Mouse (Mus musculus): ENCODE measurements around the gene Nav2. TPM values are rescaled to one million over a fixed set of nuclear protein-coding genes. Genes with fewer than 3 reads are reported as not detected.

Nav2 gene
- total and polyA plus RNA-seq, 3 experiments, result 2.0 to 2.7 TPM; not detected in 1

- H3K79me2 ChIP-seq (ENCODE audit: control insufficient read depth, insufficient read depth, low read length, poor library complexity), result no peaks in the 10 kb centered on the region
- H3K4me3 ChIP-seq (ENCODE audit: control insufficient read depth in 1 of 2, insufficient read depth in 1 of 2, low read depth in 2 of 2, low read length in 2 of 2), result no peak overlapping the region
- no peak for DNase-seq (ENCODE audit: low read depth, low spot score)
- no peak overlapping the region for H3K9ac ChIP-seq (ENCODE audit: control insufficient read depth, low read depth, low read length, poor library complexity, severe bottlenecking)
- no peak overlapping the region for H3K27ac ChIP-seq (ENCODE audit: control insufficient read depth, low read depth, low read length)
- H3K9me3 ChIP-seq (replicated peaks; ENCODE audit: insufficient read depth, low read length), result no peaks in the 10 kb centered on the region
- H3K36me3 ChIP-seq (ENCODE audit: control insufficient read depth in 1 of 2, insufficient read depth in 2 of 2, low read length in 2 of 2), result no peaks in the 10 kb centered on the region
- no peaks in the 10 kb centered on the region; a peak in 1 of 4 replicates for H3K27me3 ChIP-seq (ENCODE audit: control insufficient read depth in 1 of 2, insufficient read depth in 2 of 2, low read length in 2 of 2)
- no peaks in the 10 kb centered on the region for H3K4me1 ChIP-seq (ENCODE audit: control insufficient read depth in 1 of 2, insufficient read depth in 2 of 2, low read length in 2 of 2)
- TF ChIP-seq POLR2A (IDR thresholded peaks at IDR 0.05; ENCODE audit: control insufficient read depth in 1 of 2, insufficient read depth in 1 of 2, low read depth in 1 of 2, low read length in 2 of 2, poor library complexity in 1 of 2), result no peak
- TF ChIP-seq MAZ (IDR thresholded peaks at IDR 0.05; ENCODE audit: low read depth, low read length), result no peak
- TF ChIP-seq MXI1 (IDR thresholded peaks at IDR 0.05; ENCODE audit: low read depth, low read length), result no peak
- no peak for TF ChIP-seq USF2 (IDR thresholded peaks at IDR 0.05; ENCODE audit: borderline replicate concordance in 1 of 2, insufficient read depth in 1 of 2, low read depth in 1 of 2, low read length in 2 of 2)
- no peak for TF ChIP-seq ELF1 (IDR thresholded peaks at IDR 0.05; ENCODE audit: low read depth, low read length)
- TF ChIP-seq MYC (IDR thresholded peaks at IDR 0.05; ENCODE audit: low read depth, low read length), result no peak
- TF ChIP-seq EP300 (IDR thresholded peaks at IDR 0.05; ENCODE audit: low read depth in 1 of 2, low read length in 2 of 2), result no peak
- no peak for TF ChIP-seq TCF12 (IDR thresholded peaks at IDR 0.05; ENCODE audit: low read depth, low read length)
- TF ChIP-seq JUND (IDR thresholded peaks at IDR 0.05; ENCODE audit: low read depth, low read length), result no peak
- TF ChIP-seq ZC3H11A (IDR thresholded peaks at IDR 0.05; ENCODE audit: low read depth, low read length), result no peak
- TF ChIP-seq MAFK (IDR thresholded peaks at IDR 0.05; ENCODE audit: borderline replicate concordance, low read depth, low read length), result no peak
- TF ChIP-seq BHLHE40 (IDR thresholded peaks at IDR 0.05; ENCODE audit: borderline replicate concordance, low read depth, low read length), result no peak
- no peak for TF ChIP-seq HCFC1 (IDR thresholded peaks at IDR 0.05; ENCODE audit: low read depth, low read length)
- TF ChIP-seq USF1 (IDR thresholded peaks at IDR 0.05; ENCODE audit: low read depth, low read length), result no peak
Observed at GRCm38 (mm10) chr7:49041334-49042070, 133.0 kb downstream of the Nav2 start.

GRCm38 (mm10) chr7:49045499-49046346 is 137.2 kb downstream of the Nav2 start:
- Histone ChIP-seq H3K9ac (ENCODE audit: control insufficient read depth, low read depth, low read length, poor library complexity, severe bottlenecking) (no peak overlapping the region), H3K36me3 (ENCODE audit: control insufficient read depth in 1 of 2, insufficient read depth in 2 of 2, low read length in 2 of 2) (no peaks in the 10 kb centered on the region), H3K27ac (ENCODE audit: control insufficient read depth, low read depth, low read length) (no peak overlapping the region), H3K27me3 (ENCODE audit: control insufficient read depth in 1 of 2, insufficient read depth in 2 of 2, low read length in 2 of 2) (no peaks in the 10 kb centered on the region), H3K79me2 (ENCODE audit: control insufficient read depth, insufficient read depth, low read length, poor library complexity) (no peaks in the 10 kb centered on the region), H3K4me3 (ENCODE audit: control insufficient read depth in 1 of 2, insufficient read depth in 1 of 2, low read depth in 2 of 2, low read length in 2 of 2) (no peak overlapping the region), H3K9me3 (replicated peaks; ENCODE audit: insufficient read depth, low read length) (no peaks in the 10 kb centered on the region), H3K4me1 (ENCODE audit: control insufficient read depth in 1 of 2, insufficient read depth in 2 of 2, low read length in 2 of 2) (no peaks in the 10 kb centered on the region)
- no peak for DNase-seq (ENCODE audit: low read depth, low spot score)
- TF ChIP-seq SMC3 (IDR thresholded peaks at IDR 0.05; ENCODE audit: low read depth, low read length) (no peak), MXI1 (IDR thresholded peaks at IDR 0.05; ENCODE audit: low read depth, low read length) (no peak), MAX (IDR thresholded peaks at IDR 0.05; ENCODE audit: low read length) (no peak), EP300 (IDR thresholded peaks at IDR 0.05; ENCODE audit: low read depth in 1 of 2, low read length in 2 of 2) (no peak), USF2 (IDR thresholded peaks at IDR 0.05; ENCODE audit: borderline replicate concordance in 1 of 2, insufficient read depth in 1 of 2, low read depth in 1 of 2, low read length in 2 of 2) (no peak), TBP (IDR thresholded peaks at IDR 0.05; ENCODE audit: low read depth, low read length) (no peak), NRF1 (IDR thresholded peaks at IDR 0.05; ENCODE audit: insufficient read depth, low read depth, low read length, poor library complexity, severe bottlenecking) (no peak), ZMIZ1 (IDR thresholded peaks at IDR 0.05; ENCODE audit: low read depth, low read length) (no peak), POLR2AphosphoS5 (IDR thresholded peaks at IDR 0.05; ENCODE audit: borderline replicate concordance, low read depth, low read length) (no peak), ELF1 (IDR thresholded peaks at IDR 0.05; ENCODE audit: low read depth, low read length) (no peak), NELFE (IDR thresholded peaks at IDR 0.05; ENCODE audit: low read depth, low read length) (no peak)

Data from MEL (cell line).